ENCODE assay signal across 8 mouse cellular contexts in genomic region chr19:38901146-38902135, GRCm38 (mm10). TPM values are rescaled to one million over a fixed set of nuclear protein-coding genes. Genes with fewer than 3 reads are reported as not detected.
DNase-seq lines count a peak whose midpoint lies in the region; ATAC-seq and TF ChIP-seq lines count a peak whose summit lies in the region.

No protein-coding gene starts in this region.

- no peaks in the 10 kb centered on the region for H3K36me3 ChIP-seq in heart, adult 2 months (ENCODE audit: control insufficient read depth, insufficient read depth, low read length)
- H3K36me3 ChIP-seq in lung, embryonic 14.5 days (ENCODE audit: insufficient read depth) = 0 out of 2 replicates have a peak, but pooled peaks cover 2% of the 10 kb centered on the region
- no peaks in the 10 kb centered on the region for H3K36me3 ChIP-seq in midbrain, embryonic 15.5 days (replicated peaks)

- TF ChIP-seq CTCF in heart, adult 2 months (IDR thresholded peaks at IDR 0.05) = peak; percentile 48
- peak; percentile 34 for TF ChIP-seq CTCF in lung, embryonic 14.5 days (IDR thresholded peaks at IDR 0.05; ENCODE audit: low read depth)

- TF ChIP-seq EP300 in heart, adult 2 months (IDR thresholded peaks at IDR 0.05; ENCODE audit: insufficient read depth, low read depth, low read length) = no peak

- intact Hi-C loops in heart, adult 2 months (cut with DNase I) = no loop called here
- intact Hi-C loops in heart, postnatal 25 days (cut with DNase I) = no loop called here

- no peaks in the 10 kb centered on the region for H3K4me1 ChIP-seq in heart, adult 2 months (ENCODE audit: control insufficient read depth, insufficient read depth, low read length)
- no peaks in the 10 kb centered on the region for H3K4me1 ChIP-seq in lung, embryonic 14.5 days (ENCODE audit: insufficient read depth)
- H3K4me1 ChIP-seq in midbrain, embryonic 15.5 days = no peaks in the 10 kb centered on the region

- no peaks in the 10 kb centered on the region for H3K27me3 ChIP-seq in heart, adult 2 months (ENCODE audit: control insufficient read depth, insufficient read depth, low read length)
- H3K27me3 ChIP-seq in lung, embryonic 14.5 days (ENCODE audit: insufficient read depth, low read length) = no peaks in the 10 kb centered on the region
- H3K27me3 ChIP-seq in midbrain, embryonic 15.5 days (replicated peaks) = no peaks in the 10 kb centered on the region

- H3K4me2 ChIP-seq in lung, embryonic 14.5 days = no peak overlapping the region
- H3K4me2 ChIP-seq in midbrain, embryonic 15.5 days = no peak overlapping the region

- no peak overlapping the region for H3K9ac ChIP-seq in heart, adult 2 months (ENCODE audit: low read depth, low read length)
- no peak overlapping the region for H3K9ac ChIP-seq in lung, embryonic 14.5 days
- H3K9ac ChIP-seq in midbrain, embryonic 15.5 days = no peak overlapping the region

- no peaks in the 10 kb centered on the region for H3K79me2 ChIP-seq in heart, adult 2 months (replicated peaks; ENCODE audit: control insufficient read depth, insufficient read depth, low read length)

- H3K27ac ChIP-seq in heart, adult 2 months = no peak overlapping the region
- H3K27ac ChIP-seq in lung, embryonic 14.5 days (ENCODE audit: low read depth) = peak overlapping the region; percentile 33; the same call in 1 of the 2 replicates
- H3K27ac ChIP-seq in midbrain, embryonic 15.5 days = no peak overlapping the region

- no peak for TF ChIP-seq POLR2A in heart, adult 2 months (IDR thresholded peaks at IDR 0.05; ENCODE audit: insufficient read depth, low read depth, low read length)

- DNase-seq in heart, adult 2 months = no peak
- no peak for DNase-seq in heart, postnatal 25 days (ENCODE audit: low spot score)
- DNase-seq in lung, embryonic 14.5 days = peak; percentile 95
- DNase-seq in lung, adult 18-20 months = no peak
- peak; percentile 7 for DNase-seq in cerebellum, adult 9-11 months
- DNase-seq in embryo, embryonic 9.5 days (ENCODE audit: extremely low spot score) = no peak

- WGBS in heart, adult 2 months = 61% methylated on average over 12 of the region's 12 CpGs
- 52% methylated on average over 12 of the region's 12 CpGs for WGBS in lung, embryonic 14.5 days
- WGBS in midbrain, embryonic 15.5 days = 62% methylated on average over 12 of the region's 12 CpGs

- peak; percentile 92 for ATAC-seq in lung, embryonic 14.5 days (ENCODE audit: insufficient read depth)
- 0 out of 2 replicates have a peak, but pooled peaks have one; percentile 65 for ATAC-seq in midbrain, embryonic 15.5 days (replicated peaks)
- ATAC-seq in erythroid progenitor cell, adult 5-6 weeks (replicated peaks; ENCODE audit: low FRiP score, poor library complexity, severe bottlenecking) = no peak

- H3K4me3 ChIP-seq in heart, adult 2 months = no peak overlapping the region
- no peak overlapping the region for H3K4me3 ChIP-seq in lung, embryonic 14.5 days (ENCODE audit: low read depth, low read length)
- no peak overlapping the region for H3K4me3 ChIP-seq in midbrain, embryonic 15.5 days

- no peaks in the 10 kb centered on the region for H3K9me3 ChIP-seq in lung, embryonic 14.5 days (ENCODE audit: low read depth, low read length)
- no peaks in the 10 kb centered on the region for H3K9me3 ChIP-seq in midbrain, embryonic 15.5 days

RNA-seq across cellular contexts. Expression of gene Hells, which starts 29.3 kb away (rescaled TPM):
- under 1 TPM; 0.48 to 0.57 TPM for total RNA-seq in heart, adult 2 months (2021)
- 0.08 and 0.35 TPM in 2 replicates for polyA plus RNA-seq in heart, adult 2 months (2012; rRNA removed)
- under 1 TPM; 0.73 TPM for total RNA-seq in heart, postnatal 25 days (2021)
- polyA plus RNA-seq in lung, embryonic 14.5 days (2014; fragmentation: Nextera tagmentation; extraction: Ambion mirVana) = 62.1 and 64.5 TPM in 2 replicates
- 6.1 and 9.4 TPM in 2 replicates for polyA plus RNA-seq in midbrain, embryonic 15.5 days (2015; fragmentation: Nextera tagmentation; extraction: Ambion mirVana)
- 23.4 and 54.9 TPM in 2 replicates for total RNA-seq in erythroid progenitor cell, adult 5-6 weeks (2015; ENCODE audit: low replicate concordance)
- 22.5 and 36.1 TPM in 2 replicates for total RNA-seq in erythroid progenitor cell, adult 5-6 weeks (2017; ENCODE audit: low replicate concordance)

Comparison
In these comparisons a context has a peak if more than half of its experiments do, and no peak if none do; other contexts are left out.
1. DNase-seq: peak in lung, embryonic 14.5 days (single experiment) and cerebellum, adult 9-11 months (single experiment); none in heart, adult 2 months (0 of 2), heart, postnatal 25 days (single experiment), lung, adult 18-20 months (0 of 2) and embryo, embryonic 9.5 days (single experiment).
2. RNA of gene Hells, which starts 29.3 kb away (total RNA-seq): 22.5 to 54.9 TPM in erythroid progenitor cell, adult 5-6 weeks; 0.73 TPM in heart, postnatal 25 days and 0.48 to 0.57 TPM in heart, adult 2 months; every median in the first group is over 10 times any median in the second.